Mouse (Mus musculus) thymus, adult 2 months (tissue): ENCODE results near the gene Peak1. TPM values are rescaled to one million over a fixed set of nuclear protein-coding genes. Genes with fewer than 3 reads are reported as not detected.

Experiments used
- DNase-seq: peaks from one replicate; pipeline ENCODE4 v3.0.0; 2021
- H3K27ac ChIP-seq: fragments of 200-500 bp; 2 replicates; pipeline ENCODE4 v1.5.1; 2012; ENCODE audit warnings: low read length, control low read depth; ENCODE audit not compliant: control insufficient read depth, insufficient read depth
- H3K27me3 ChIP-seq: fragments of 200-500 bp; 2 replicates; pipeline ENCODE4 v1.6.1; 2012; ENCODE audit warnings: mild to moderate bottlenecking, low read length, moderate library complexity, mixed read lengths; ENCODE audit not compliant: control insufficient read depth, insufficient read depth
- H3K36me3 ChIP-seq: fragments of 200-500 bp; 2 replicates; pipeline ENCODE4 v1.6.1; 2012; ENCODE audit warnings: mild to moderate bottlenecking, low read length, moderate library complexity; ENCODE audit not compliant: control insufficient read depth, insufficient read depth
- H3K4me1 ChIP-seq: fragments of 200-500 bp; replicated peaks from 2 replicates; pipeline ENCODE4 v1.6.1; 2012; ENCODE audit warnings: low read length; ENCODE audit not compliant: control insufficient read depth, insufficient read depth
- H3K4me3 ChIP-seq: fragments of 200-500 bp; 2 replicates; pipeline ENCODE4 v1.5.1; 2012; ENCODE audit warnings: mild to moderate bottlenecking, low read length, control low read depth, moderate library complexity; ENCODE audit not compliant: control insufficient read depth, insufficient read depth
- CTCF ChIP-seq: fragments of 200-500 bp; IDR thresholded peaks from 2 replicates; pipeline ENCODE4 v1.5.1; 2012; ENCODE audit warnings: mild to moderate bottlenecking, control low read depth, low read length, moderate library complexity, borderline replicate concordance; ENCODE audit not compliant: control insufficient read depth, poor library complexity, insufficient read depth; ENCODE audit errors: extremely low read depth
- POLR2A ChIP-seq: fragments of 200-500 bp; IDR thresholded peaks from 2 replicates; pipeline ENCODE4 v1.6.1; 2012; ENCODE audit warnings: mild to moderate bottlenecking, low read length, control low read depth, moderate library complexity; ENCODE audit not compliant: control insufficient read depth, poor library complexity, insufficient read depth; ENCODE audit errors: extremely low read depth
- WGBS: fragments of 180-500 bp; shearing (Covaris S2); methylation state at CpG from one replicate; pipeline ENCODE4 v1.1.7; 2018; 5-methylcytosine and 5-hydroxymethylcytosine counted together
- polyA plus RNA-seq: library from polyadenylated mRNA; depleted of rRNA; stranded (reverse); fragments of >200 nt; gene quantifications from 2 replicates; pipeline ENCODE4 v1.2.3, GENCODE M21; 2012; rRNA removed

The Peak1 gene
- polyA plus RNA-seq, 1 experiment: 8.6 TPM

GRCm38 (mm10) chr9:56158077-56158476 lies 259.8 kb downstream of the Peak1 start:
- TF ChIP-seq CTCF (no peak), POLR2A (no peak)
- Histone ChIP-seq H3K27ac (no peak overlapping the region), H3K4me1 (no peaks in the 10 kb centered on the region), H3K27me3 (no peaks in the 10 kb centered on the region), H3K4me3 (no peak overlapping the region), H3K36me3 (no peaks in the 10 kb centered on the region)
- 90% methylated on average over 2 of the region's 2 CpGs for WGBS
- no peak for DNase-seq

- Histone ChIP-seq H3K4me3 (no peak overlapping the region), H3K27me3 (no peaks in the 10 kb centered on the region), H3K4me1 (peaks cover 3% of the 10 kb centered on the region), H3K27ac (no peak overlapping the region), H3K36me3 (no peaks in the 10 kb centered on the region)
- WGBS: 98% methylated on average over 5 of the region's 5 CpGs
- no peak for DNase-seq
- TF ChIP-seq POLR2A (no peak), CTCF (no peak)
Measured at GRCm38 (mm10) chr9:56154572-56154971, 263.3 kb downstream of the Peak1 start.

- 66% methylated on average over 4 of the region's 4 CpGs for WGBS
- no peak overlapping the region for H3K27ac ChIP-seq
- TF ChIP-seq CTCF (no peak), POLR2A (no peak)
- no peaks in the 10 kb centered on the region for H3K27me3 ChIP-seq
- no peaks in the 10 kb centered on the region for H3K36me3 ChIP-seq
- H3K4me3 ChIP-seq: no peak overlapping the region
- H3K4me1 ChIP-seq: peaks cover 3% of the 10 kb centered on the region
- DNase-seq: no peak
Measured at GRCm38 (mm10) chr9:56152482-56153007, 265.3 kb downstream of the Peak1 start.

GRCm38 (mm10) chr9:56151745-56152481 lies 266.0 kb downstream of the Peak1 start:
- WGBS: 65% methylated on average over 7 of the region's 7 CpGs
- Histone ChIP-seq H3K27ac (peak overlapping the region; percentile 14; the same call in 1 of the 2 replicates), H3K36me3 (no peaks in the 10 kb centered on the region), H3K4me1 (peaks cover 8% of the 10 kb centered on the region), H3K4me3 (no peak overlapping the region), H3K27me3 (no peaks in the 10 kb centered on the region)
- TF ChIP-seq CTCF (no peak), POLR2A (no peak)
- no peak for DNase-seq

Other genes starting within 250 kb of the Peak1 start
- 62.2 and 62.3 TPM in 2 replicates for gene Hmg20a, start 542 bp upstream of the Peak1 start, polyA plus RNA-seq